Mouse (Mus musculus): ENCODE measurements at regions not wholly inside any gene's neighbourhood (a gene's known extent, or its start where the extent isn't known, plus 50 kb on each side); places are given as distances from the start of the nearest gene placed in this dataset.

DNA sequence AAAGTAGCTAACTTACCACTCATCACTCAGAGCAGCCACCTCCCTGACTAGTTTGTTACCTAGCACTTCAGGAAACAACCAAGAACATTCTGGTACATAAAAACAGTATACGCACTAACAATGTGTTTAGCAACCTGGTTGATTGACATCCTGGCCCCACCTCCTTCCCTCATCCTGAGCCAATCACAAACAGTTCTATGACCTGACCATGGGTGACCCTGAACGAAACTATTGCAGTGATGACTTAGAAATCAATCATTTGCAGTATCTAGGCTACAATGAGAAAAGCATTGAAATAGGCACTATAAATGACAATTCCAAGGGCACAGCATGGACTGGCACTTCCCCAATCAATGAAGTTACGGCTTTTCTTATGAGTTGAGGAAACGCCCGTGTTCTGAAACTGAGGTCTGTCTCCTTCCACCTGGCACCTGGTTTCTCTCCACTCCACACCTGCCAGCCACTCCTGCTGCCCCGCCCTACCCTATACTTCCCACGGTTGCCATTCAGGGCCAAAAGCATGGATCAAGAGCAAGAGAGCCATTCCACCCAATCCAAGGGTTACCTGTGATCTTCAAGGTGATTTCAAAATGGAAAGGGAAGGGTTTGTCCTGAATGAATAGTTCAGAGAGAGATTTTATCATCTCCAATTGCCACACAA lies 162.9 kb upstream of the Lrig3 start:
- no peak for TF ChIP-seq POLR2A (IDR thresholded peaks at IDR 0.05; ENCODE audit: low read depth, low read length)
- TF ChIP-seq CTCF (IDR thresholded peaks at IDR 0.05; ENCODE audit: extremely low read depth, insufficient read depth, insufficient read length, insufficient replicate concordance), result no peak

All from spleen, adult 2 months (tissue).